Comparison of ENCODE assay signal across 8 mouse cellular contexts in the genomic region with DNA sequence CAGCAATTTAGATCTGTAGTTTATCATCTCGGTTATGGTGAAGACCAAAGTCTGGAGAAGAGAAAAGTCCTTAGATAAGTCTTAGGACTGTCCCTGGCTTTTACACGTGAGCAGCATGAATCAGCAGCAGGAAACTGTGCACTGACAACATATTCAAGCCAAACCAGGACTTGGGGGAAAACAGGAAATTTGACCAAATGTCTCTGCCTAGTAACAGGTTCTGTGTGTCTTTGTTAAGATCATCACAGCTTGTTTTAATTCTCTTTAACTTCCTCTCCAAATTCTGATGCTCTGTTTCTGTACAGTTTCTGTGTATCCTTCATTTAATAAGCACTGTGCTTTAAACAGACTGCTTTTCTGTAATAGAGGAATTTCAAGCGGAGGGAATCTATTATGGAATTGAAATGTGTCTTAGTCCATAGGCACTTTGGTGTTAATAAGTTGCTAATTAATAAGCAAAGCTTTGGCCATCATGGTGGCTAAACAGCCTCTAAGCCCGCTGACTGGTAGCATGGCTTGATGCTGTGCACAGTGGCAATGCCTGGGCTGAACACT.
A peak's percentile ranks its signal among the peaks of the same experiment; 100 is the strongest.
DNase-seq lines count a peak whose midpoint lies in the region; ATAC-seq and TF ChIP-seq lines count a peak whose summit lies in the region.

No protein-coding gene starts in this region.

- no peaks in the 10 kb centered on the region for H3K36me3 ChIP-seq in lung, embryonic 14.5 days (ENCODE audit: insufficient read depth)
- no peaks in the 10 kb centered on the region for H3K36me3 ChIP-seq in embryonic facial prominence, embryonic 14.5 days (ENCODE audit: control insufficient read depth, insufficient read depth, low read length)
- no peaks in the 10 kb centered on the region for H3K36me3 ChIP-seq in midbrain, embryonic 13.5 days

- intact Hi-C loops in left cerebral cortex, postnatal 10 days (cut with DNase I) = no loop called here

- 0 out of 2 replicates have a peak overlapping the region, but pooled peaks have one; percentile 4 for H3K9ac ChIP-seq in lung, embryonic 14.5 days
- H3K9ac ChIP-seq in embryonic facial prominence, embryonic 14.5 days (ENCODE audit: low read depth, low read length) = 0 out of 2 replicates have a peak overlapping the region, but pooled peaks have one; percentile 11
- H3K9ac ChIP-seq in midbrain, embryonic 13.5 days (replicated peaks) = no peak overlapping the region

- H3K27ac ChIP-seq in lung, embryonic 14.5 days (ENCODE audit: low read depth) = peak overlapping the region; percentile 91
- peak overlapping the region; percentile 85 for H3K27ac ChIP-seq in embryonic facial prominence, embryonic 14.5 days (replicated peaks; ENCODE audit: low read depth, low read length)
- H3K27ac ChIP-seq in midbrain, embryonic 13.5 days = peak overlapping the region; percentile 70

- H3K9me3 ChIP-seq in lung, embryonic 14.5 days (ENCODE audit: low read depth, low read length) = no peaks in the 10 kb centered on the region
- H3K9me3 ChIP-seq in embryonic facial prominence, embryonic 14.5 days (ENCODE audit: control insufficient read depth, low read length) = no peaks in the 10 kb centered on the region
- no peaks in the 10 kb centered on the region for H3K9me3 ChIP-seq in midbrain, embryonic 13.5 days

- peak; percentile 72 for DNase-seq in lung, embryonic 14.5 days
- DNase-seq in lung, postnatal 25 days (ENCODE audit: low spot score) = no peak
- peak; percentile 78 for DNase-seq in embryonic facial prominence, embryonic 14.5 days (ENCODE audit: low spot score)
- DNase-seq in induced T-regulatory cell, adult 2 months (ENCODE audit: low read depth) = peak; percentile 15
- DNase-seq in B cell, adult 2 months = no peak
- DNase-seq in layer of hippocampus, adult 11-12 months (ENCODE audit: low spot score) = no peak
- no peak for DNase-seq in left cerebral cortex, postnatal 10 days (ENCODE audit: extremely low spot score in 1 of 2, low spot score in 2 of 2)

- 40% methylated on average over 4 of the region's 4 CpGs for WGBS in lung, embryonic 14.5 days
- 36% methylated on average over 4 of the region's 4 CpGs for WGBS in embryonic facial prominence, embryonic 14.5 days
- 61% methylated on average over 4 of the region's 4 CpGs for WGBS in midbrain, embryonic 13.5 days

- no peaks in the 10 kb centered on the region for H3K27me3 ChIP-seq in lung, embryonic 14.5 days (ENCODE audit: insufficient read depth, low read length)
- no peaks in the 10 kb centered on the region for H3K27me3 ChIP-seq in embryonic facial prominence, embryonic 14.5 days (replicated peaks; ENCODE audit: control insufficient read depth, insufficient read depth, low read length)
- no peaks in the 10 kb centered on the region for H3K27me3 ChIP-seq in midbrain, embryonic 13.5 days

- H3K4me2 ChIP-seq in lung, embryonic 14.5 days = peak overlapping the region; percentile 15
- H3K4me2 ChIP-seq in embryonic facial prominence, embryonic 14.5 days (ENCODE audit: low read depth, low read length) = peak overlapping the region; percentile 13
- no peak overlapping the region for H3K4me2 ChIP-seq in midbrain, embryonic 13.5 days (replicated peaks)

- H3K4me3 ChIP-seq in lung, embryonic 14.5 days (ENCODE audit: low read depth, low read length) = no peak overlapping the region
- no peak overlapping the region for H3K4me3 ChIP-seq in embryonic facial prominence, embryonic 14.5 days (ENCODE audit: low read depth, low read length)
- no peak overlapping the region for H3K4me3 ChIP-seq in midbrain, embryonic 13.5 days (replicated peaks)

- TF ChIP-seq CTCF in lung, embryonic 14.5 days (IDR thresholded peaks at IDR 0.05; ENCODE audit: low read depth) = no peak

- H3K4me1 ChIP-seq in lung, embryonic 14.5 days (ENCODE audit: insufficient read depth) = peaks cover 46% of the 10 kb centered on the region
- peaks cover 42% of the 10 kb centered on the region for H3K4me1 ChIP-seq in embryonic facial prominence, embryonic 14.5 days (ENCODE audit: control insufficient read depth, insufficient read depth, low read length)
- H3K4me1 ChIP-seq in midbrain, embryonic 13.5 days (replicated peaks) = peaks cover 25% of the 10 kb centered on the region

- ATAC-seq in lung, embryonic 14.5 days (ENCODE audit: insufficient read depth) = peak; percentile 19; the same call in 1 of the 2 replicates
- no peak for ATAC-seq in embryonic facial prominence, embryonic 14.5 days (ENCODE audit: low read depth)
- no peak; the same call in 1 of the 2 replicates for ATAC-seq in midbrain, embryonic 13.5 days

Comparison
In these comparisons a context has a peak if more than half of its experiments do, and no peak if none do; other contexts are left out.
1. DNase-seq: peak in lung, embryonic 14.5 days (single experiment), embryonic facial prominence, embryonic 14.5 days (single experiment) and induced T-regulatory cell, adult 2 months (single experiment); none in lung, postnatal 25 days (single experiment), B cell, adult 2 months (0 of 2), layer of hippocampus, adult 11-12 months (single experiment) and left cerebral cortex, postnatal 10 days (0 of 2).
2. Peak in every context shown above with its lines, with median percentiles within 50 percentile points of each other: H3K27ac ChIP-seq.